Mouse (Mus musculus): ENCODE results near the gene Hspbap1. TPM values are rescaled to one million over a fixed set of nuclear protein-coding genes. Genes with fewer than 3 reads are reported as not detected.
A peak's percentile ranks its signal among the peaks of the same experiment; 100 is the strongest.

Gene Hspbap1
- polyA plus RNA-seq, 1 experiment from 2014 or later: 7.6 TPM

DNA sequence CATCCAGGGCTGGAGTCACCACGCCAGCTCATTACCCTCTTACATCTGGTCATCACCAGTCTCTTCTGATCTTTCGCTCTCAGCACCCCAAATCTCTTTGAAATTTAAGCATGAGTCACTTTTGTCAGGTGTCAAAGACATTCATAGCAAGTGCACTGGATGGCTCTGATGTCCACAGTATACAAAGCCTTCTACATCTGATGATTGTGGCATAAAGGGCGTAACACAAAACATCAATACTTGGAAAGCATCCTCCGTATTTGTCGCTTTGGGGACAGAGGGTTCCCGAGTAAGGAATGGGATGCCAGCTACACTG is 1.7 kb upstream of the Hspbap1 start:
- H3K4me3 ChIP-seq (ENCODE audit: low read depth, low read length): peak overlapping the region; percentile 86
- WGBS (ENCODE audit: insufficient replicate concordance): 28% methylated on average over 6 of the region's 6 CpGs
- no peak for ATAC-seq
- H3K36me3 ChIP-seq (replicated peaks; ENCODE audit: insufficient read depth, low read length): no peaks in the 10 kb centered on the region
- no peak for DNase-seq
- peak overlapping the region; percentile 82 for H3K27ac ChIP-seq (ENCODE audit: low read depth)
- peak overlapping the region; percentile 93 for H3K9ac ChIP-seq (replicated peaks)
- TF ChIP-seq CTCF (IDR thresholded peaks at IDR 0.05; ENCODE audit: low read depth): no peak
- no peak for TF ChIP-seq EP300 (IDR thresholded peaks at IDR 0.05; ENCODE audit: low read depth)
- peaks cover 48% of the 10 kb centered on the region for H3K4me1 ChIP-seq (ENCODE audit: insufficient read depth)
- H3K9me3 ChIP-seq (ENCODE audit: low read length): no peaks in the 10 kb centered on the region
- no peaks in the 10 kb centered on the region for H3K27me3 ChIP-seq (ENCODE audit: insufficient read depth, low read length)
- H3K4me2 ChIP-seq (ENCODE audit: low read depth, low read length): peak overlapping the region; percentile 78

DNA sequence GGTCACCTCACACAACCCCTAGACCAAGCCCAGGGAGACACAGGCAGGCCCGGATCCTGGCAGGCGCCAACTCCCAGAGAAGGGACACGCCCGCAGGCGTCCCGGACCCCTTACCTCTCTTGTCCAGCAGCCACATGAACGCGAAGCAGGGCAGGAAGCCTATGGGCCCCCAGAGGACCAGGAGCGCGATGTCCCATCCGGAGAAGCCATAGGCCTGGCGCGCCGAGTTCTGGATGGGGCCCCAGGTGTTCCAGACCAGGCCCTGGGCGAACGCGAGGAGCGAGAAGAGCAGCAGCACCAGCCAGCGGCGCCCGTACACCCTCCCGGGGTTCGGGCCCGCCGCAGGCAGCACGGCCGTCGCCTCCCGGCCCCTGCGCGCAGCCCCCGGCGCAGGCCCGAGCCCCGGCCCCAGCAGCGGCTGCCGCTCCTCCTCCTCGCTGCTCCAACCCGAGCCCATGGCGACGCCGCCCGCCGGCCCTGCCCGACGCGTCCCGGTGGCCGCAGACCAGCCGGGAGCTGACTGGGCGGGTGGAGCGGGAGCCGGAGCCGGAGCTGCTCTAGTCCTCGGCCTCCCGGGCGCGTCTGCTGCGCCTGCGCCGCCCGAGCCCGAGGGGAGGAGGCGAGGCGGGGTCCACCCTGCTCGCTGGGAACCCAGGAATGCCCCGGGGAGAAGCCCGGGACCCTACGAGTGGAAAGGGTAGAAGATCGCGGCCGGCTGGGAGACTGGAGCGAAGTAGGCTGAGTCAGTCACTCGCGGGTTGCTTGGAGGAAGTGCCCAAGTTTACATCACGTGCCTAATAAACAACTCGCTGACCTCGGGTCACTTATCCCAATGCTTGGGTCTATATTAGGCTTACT is 1.2 kb upstream of the Hspbap1 start, which contains the start of gene Dirc2:
TSS of gene Dirc2 (minus strand) at position 572 of the 858 bp plus-strand sequence.
- Histone ChIP-seq H3K9ac (replicated peaks) (peak within 1 kb of the TSS; percentile 93), H3K4me1 (ENCODE audit: insufficient read depth) (peaks cover 43% of the 10 kb centered on the region), H3K27me3 (ENCODE audit: insufficient read depth, low read length) (no peaks in the 10 kb centered on the region), H3K36me3 (replicated peaks; ENCODE audit: insufficient read depth, low read length) (no peaks in the 10 kb centered on the region), H3K9me3 (ENCODE audit: low read length) (no peaks in the 10 kb centered on the region), H3K4me3 (ENCODE audit: low read depth, low read length) (peak within 1 kb of the TSS; percentile 86), H3K27ac (ENCODE audit: low read depth) (peak within 1 kb of the TSS; percentile 82), H3K4me2 (ENCODE audit: low read depth, low read length) (peak within 1 kb of the TSS; percentile 78)
- ATAC-seq (peak; percentile 73), DNase-seq (peak; percentile 82)
- under 1% methylated on average over 54 of the region's 78 CpGs for WGBS (ENCODE audit: insufficient replicate concordance)
- TF ChIP-seq EP300 (IDR thresholded peaks at IDR 0.05; ENCODE audit: low read depth) (no peak), CTCF (IDR thresholded peaks at IDR 0.05; ENCODE audit: low read depth) (no peak)

DNA sequence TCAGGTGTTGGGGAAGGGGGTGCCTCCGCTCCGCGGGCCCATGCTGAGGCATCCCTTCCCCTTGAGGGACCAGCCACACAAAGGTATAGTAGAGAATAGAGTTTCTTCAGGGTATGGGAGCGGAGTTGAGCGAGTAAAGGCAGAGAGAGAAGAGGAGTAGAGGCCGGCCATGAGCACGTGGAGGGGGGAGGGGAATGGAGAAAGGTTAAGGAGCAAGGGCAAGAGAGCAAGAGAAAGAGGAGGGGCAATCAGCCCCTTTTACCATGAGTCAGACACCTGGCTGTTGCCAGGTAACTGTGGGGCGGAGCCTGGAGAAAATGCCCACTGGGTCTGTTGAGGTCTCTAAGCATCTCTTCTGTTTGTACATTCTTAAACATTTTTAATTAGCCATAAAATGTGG is 966 bp downstream of the Hspbap1 start:
- DNase-seq (no peak), ATAC-seq (no peak)
- peak overlapping the region; percentile 86 for H3K4me3 ChIP-seq (ENCODE audit: low read depth, low read length)
- no peaks in the 10 kb centered on the region for H3K9me3 ChIP-seq (ENCODE audit: low read length)
- TF ChIP-seq CTCF (IDR thresholded peaks at IDR 0.05; ENCODE audit: low read depth) (no peak), EP300 (IDR thresholded peaks at IDR 0.05; ENCODE audit: low read depth) (no peak)
- WGBS (ENCODE audit: insufficient replicate concordance): 37% methylated on average over 8 of the region's 8 CpGs
- peak overlapping the region; percentile 73 for H3K9ac ChIP-seq (replicated peaks)
- H3K27me3 ChIP-seq (ENCODE audit: insufficient read depth, low read length): no peaks in the 10 kb centered on the region
- H3K27ac ChIP-seq (ENCODE audit: low read depth): no peak overlapping the region
- no peaks in the 10 kb centered on the region for H3K36me3 ChIP-seq (replicated peaks; ENCODE audit: insufficient read depth, low read length)
- peaks cover 38% of the 10 kb centered on the region for H3K4me1 ChIP-seq (ENCODE audit: insufficient read depth)
- H3K4me2 ChIP-seq (ENCODE audit: low read depth, low read length): peak overlapping the region; percentile 78

DNA sequence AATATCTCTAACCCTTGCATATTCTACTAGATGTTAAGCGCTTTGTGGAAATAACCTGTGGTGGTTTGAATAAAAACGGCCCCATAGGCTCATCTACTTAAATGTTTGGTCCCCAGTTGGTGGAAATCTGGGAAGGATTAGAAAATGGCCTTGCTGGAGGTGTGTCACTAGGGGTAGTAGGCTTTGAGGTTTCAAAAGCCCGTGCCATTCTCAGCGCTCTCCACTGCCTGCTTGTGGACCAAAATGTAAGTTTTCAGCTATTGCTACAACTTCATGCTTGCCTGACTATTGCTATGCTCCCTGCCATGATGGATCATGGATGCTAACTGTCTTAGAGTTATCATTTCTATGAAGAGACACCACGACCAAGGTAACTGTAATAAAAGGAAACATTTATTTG is 1.4 kb downstream of the Hspbap1 start:
- Histone ChIP-seq H3K27ac (ENCODE audit: low read depth) (no peak overlapping the region), H3K9ac (replicated peaks) (no peak overlapping the region), H3K27me3 (ENCODE audit: insufficient read depth, low read length) (no peaks in the 10 kb centered on the region), H3K9me3 (ENCODE audit: low read length) (no peaks in the 10 kb centered on the region), H3K4me2 (ENCODE audit: low read depth, low read length) (peak overlapping the region; percentile 78; the same call in 1 of the 2 replicates), H3K4me1 (ENCODE audit: insufficient read depth) (peaks cover 33% of the 10 kb centered on the region), H3K36me3 (replicated peaks; ENCODE audit: insufficient read depth, low read length) (no peaks in the 10 kb centered on the region), H3K4me3 (ENCODE audit: low read depth, low read length) (no peak overlapping the region)
- ATAC-seq: no peak
- WGBS (ENCODE audit: insufficient replicate concordance): 82% methylated on average over 5 of the region's 5 CpGs
- TF ChIP-seq CTCF (IDR thresholded peaks at IDR 0.05; ENCODE audit: low read depth) (0 out of 2 replicates have a peak, but pooled peaks have one; percentile 19), EP300 (IDR thresholded peaks at IDR 0.05; ENCODE audit: low read depth) (no peak)
- DNase-seq: no peak

DNA sequence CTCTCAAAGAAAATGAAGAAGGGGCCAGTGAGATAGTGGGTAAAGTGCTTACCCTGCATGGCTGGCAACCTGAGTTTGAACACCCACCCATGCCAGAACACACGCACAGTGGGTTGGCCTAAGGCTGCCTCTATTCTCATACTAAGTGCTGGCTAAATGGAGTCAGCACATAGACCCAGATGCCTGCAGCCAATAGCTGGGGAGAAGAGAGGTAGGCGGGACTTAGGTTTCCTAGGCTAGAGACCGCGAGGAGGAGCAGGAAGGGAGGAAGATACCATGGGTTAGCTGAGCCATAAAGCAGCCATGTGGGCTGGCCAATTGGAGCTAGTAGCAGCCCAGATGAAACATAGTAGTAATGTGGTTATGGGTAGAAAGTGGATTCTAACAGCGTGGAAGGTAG is 2.4 kb downstream of the Hspbap1 start:
- no peak overlapping the region for H3K27ac ChIP-seq (ENCODE audit: low read depth)
- TF ChIP-seq EP300 (IDR thresholded peaks at IDR 0.05; ENCODE audit: low read depth) (no peak), CTCF (IDR thresholded peaks at IDR 0.05; ENCODE audit: low read depth) (no peak)
- no peak overlapping the region for H3K9ac ChIP-seq (replicated peaks)
- no peak overlapping the region for H3K4me2 ChIP-seq (ENCODE audit: low read depth, low read length)
- H3K9me3 ChIP-seq (ENCODE audit: low read length): no peaks in the 10 kb centered on the region
- H3K4me1 ChIP-seq (ENCODE audit: insufficient read depth): peaks cover 25% of the 10 kb centered on the region
- H3K36me3 ChIP-seq (replicated peaks; ENCODE audit: insufficient read depth, low read length): no peaks in the 10 kb centered on the region
- 72% methylated on average over 5 of the region's 5 CpGs for WGBS (ENCODE audit: insufficient replicate concordance)
- no peak for DNase-seq
- H3K27me3 ChIP-seq (ENCODE audit: insufficient read depth, low read length): no peaks in the 10 kb centered on the region
- no peak for ATAC-seq
- no peak overlapping the region for H3K4me3 ChIP-seq (ENCODE audit: low read depth, low read length)

DNA sequence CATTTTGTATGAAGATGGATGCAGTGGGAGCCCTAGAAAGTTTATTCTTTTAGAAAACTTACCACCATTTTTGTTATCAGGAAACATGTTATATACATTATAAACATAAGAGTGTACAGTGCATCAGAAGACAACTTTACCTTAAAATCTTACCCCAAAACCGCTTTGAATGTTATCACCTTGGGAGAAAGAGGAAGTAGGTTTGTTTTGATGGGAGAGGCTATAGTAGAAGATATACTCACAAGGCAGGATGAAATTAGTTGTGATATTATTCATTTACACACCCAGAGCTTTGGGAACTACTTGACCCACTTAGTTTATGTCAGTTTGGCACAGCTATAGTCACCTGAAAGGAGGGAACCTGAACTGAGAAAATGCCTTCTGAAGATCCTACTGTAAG is 5.7 kb downstream of the Hspbap1 start:
- ATAC-seq (no peak), DNase-seq (no peak)
- Histone ChIP-seq H3K36me3 (replicated peaks; ENCODE audit: insufficient read depth, low read length) (no peaks in the 10 kb centered on the region), H3K9ac (replicated peaks) (no peak overlapping the region), H3K27me3 (ENCODE audit: insufficient read depth, low read length) (no peaks in the 10 kb centered on the region), H3K4me3 (ENCODE audit: low read depth, low read length) (no peak overlapping the region), H3K4me1 (ENCODE audit: insufficient read depth) (peaks cover 11% of the 10 kb centered on the region), H3K27ac (ENCODE audit: low read depth) (no peak overlapping the region), H3K9me3 (ENCODE audit: low read length) (no peaks in the 10 kb centered on the region), H3K4me2 (ENCODE audit: low read depth, low read length) (no peak overlapping the region)
- WGBS (ENCODE audit: insufficient replicate concordance): 34% methylated on average over 1 of the region's 1 CpGs
- TF ChIP-seq CTCF (IDR thresholded peaks at IDR 0.05; ENCODE audit: low read depth) (no peak), EP300 (IDR thresholded peaks at IDR 0.05; ENCODE audit: low read depth) (no peak)
